Comparison of ENCODE assay signal across 8 mouse cellular contexts in the genomic region with DNA sequence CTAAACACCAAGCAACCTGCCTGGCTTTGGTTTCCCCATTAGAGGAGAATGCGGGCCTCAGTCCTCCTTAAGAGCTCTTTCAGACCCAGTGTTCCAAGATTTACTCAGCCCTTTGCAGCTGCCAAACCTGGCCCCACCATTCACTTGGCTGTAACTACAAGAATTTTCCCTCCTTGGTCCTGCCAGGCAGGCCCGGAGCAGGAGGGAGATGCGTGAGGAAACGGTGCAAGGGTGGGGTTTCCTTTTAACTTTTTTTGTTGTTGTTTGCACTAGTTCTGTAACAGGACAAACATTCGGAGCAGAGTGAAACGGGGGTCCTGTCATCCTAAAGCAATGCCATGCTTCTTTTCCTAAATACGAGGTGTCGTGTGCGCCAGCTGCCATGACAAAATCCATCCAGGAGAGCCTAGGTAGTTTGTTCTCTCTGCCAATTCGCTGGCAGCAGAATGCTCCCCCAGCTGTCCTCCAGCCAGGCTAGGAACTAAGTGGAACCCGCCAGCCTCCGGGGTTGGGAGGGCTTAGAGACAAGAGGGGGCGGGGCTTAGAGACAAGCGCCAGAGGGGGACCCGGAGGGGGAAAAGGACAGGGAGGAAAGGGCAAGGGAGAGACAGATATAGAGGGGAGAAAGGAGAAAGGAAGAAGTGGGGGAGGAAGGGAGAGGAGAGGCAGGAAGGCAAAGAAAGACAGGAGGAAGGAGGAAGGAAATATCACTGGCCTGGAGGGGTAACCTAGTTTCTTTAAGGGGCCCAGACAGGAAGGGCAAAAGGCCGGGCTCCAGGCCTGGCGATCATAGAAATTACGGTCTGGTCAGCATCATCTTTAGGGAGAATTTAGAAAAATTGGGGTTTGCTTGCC. TPM values are rescaled to one million over a fixed set of nuclear protein-coding genes. Genes with fewer than 3 reads are reported as not detected.
A peak's percentile ranks its signal among the peaks of the same experiment; 100 is the strongest.
DNase-seq lines count a peak whose midpoint lies in the region; ATAC-seq lines count a peak whose summit lies in the region.

No protein-coding gene starts in this region.

- H3K36me3 ChIP-seq in forebrain, embryonic 11.5 days (ENCODE audit: control insufficient read depth, insufficient read depth, low read length) = no peaks in the 10 kb centered on the region

- peak; percentile 77 for ATAC-seq in forebrain, embryonic 11.5 days (replicated peaks; ENCODE audit: low FRiP score)
- ATAC-seq in megakaryocyte, adult 5-6 weeks (ENCODE audit: poor library complexity, severe bottlenecking) = peak; percentile 73

- WGBS in forebrain, embryonic 11.5 days = 38% methylated on average over 18 of the region's 18 CpGs

- peak; percentile 24 to 39 for DNase-seq in B cell, adult 2 months
- peak; percentile 88 for DNase-seq in R1 (ENCODE audit: low read depth, low spot score)
- peak; percentile 76 for DNase-seq in forebrain, embryonic 11.5 days (ENCODE audit: low spot score)
- peak; percentile 77 to 87 for DNase-seq in heart, postnatal 14 days
- peak; percentile 72 to 77 for DNase-seq in kidney, postnatal 36 days
- peak; percentile 56 to 70 for DNase-seq in spleen, postnatal 10 days (ENCODE audit: low spot score in 2 of 2)
- DNase-seq in urinary bladder, adult 2 months (ENCODE audit: low spot score) = no peak

- H3K27ac ChIP-seq in forebrain, embryonic 11.5 days (ENCODE audit: low read depth, low read length) = no peak overlapping the region

- no peak overlapping the region for H3K4me3 ChIP-seq in forebrain, embryonic 11.5 days (ENCODE audit: low read depth, low read length)

- H3K9ac ChIP-seq in forebrain, embryonic 11.5 days (ENCODE audit: low read length) = no peak overlapping the region

- 0 out of 2 replicates have a peak overlapping the region, but pooled peaks have one; percentile 15 for H3K4me2 ChIP-seq in forebrain, embryonic 11.5 days (ENCODE audit: low read depth, low read length, severe bottlenecking)

- H3K27me3 ChIP-seq in forebrain, embryonic 11.5 days (ENCODE audit: control insufficient read depth, insufficient read depth, low read length) = no peaks in the 10 kb centered on the region

- H3K9me3 ChIP-seq in forebrain, embryonic 11.5 days (ENCODE audit: control insufficient read depth, low read length) = no peaks in the 10 kb centered on the region

- intact Hi-C loops in heart, postnatal 14 days (cut with DNase I) = loop anchor here (5.0 kb wide), 2 partner anchors 51 to 74 kb away; a partner anchor contains a TSS

- peaks cover 6% of the 10 kb centered on the region; the same call in 1 of the 2 replicates for H3K4me1 ChIP-seq in forebrain, embryonic 11.5 days (replicated peaks; ENCODE audit: control insufficient read depth, insufficient read depth, low read length)

RNA-seq across cellular contexts. Expression of a gene that starts 48.9 kb away (rescaled TPM):
- polyA plus RNA-seq in forebrain, embryonic 11.5 days (2014; fragmentation: Nextera tagmentation; extraction: Ambion mirVana) = 16.1 and 16.2 TPM in 2 replicates
- 10 to 100 TPM; 72.5 to 75.2 TPM for total RNA-seq in heart, postnatal 14 days (2021)
- total RNA-seq in megakaryocyte, adult 5-6 weeks (2015) = 1.1 TPM in 2 replicates
- 0.26 and 1.5 TPM in 2 replicates for total RNA-seq in megakaryocyte, adult 5-6 weeks (2017)
- polyA plus RNA-seq in urinary bladder, adult 2 months (2012; rRNA removed) = 139 and 141 TPM in 2 replicates

Comparison
In these comparisons a context has a peak if more than half of its experiments do, and no peak if none do; other contexts are left out.
1. RNA of a gene that starts 48.9 kb away (total RNA-seq): 72.5 to 75.2 TPM in heart, postnatal 14 days; 0.26 to 1.5 TPM in megakaryocyte, adult 5-6 weeks; every median in the first group is over 10 times any median in the second.